Mouse (Mus musculus) mature B cell (primary cell): ENCODE data around the gene Hoxa3.

ENCODE experiments used
- in situ Hi-C: fragments of 300-500 bp; cut with MboI; formaldehyde crosslinking; loops from 2 replicates; pipeline ENCODE4 v1.14.3; 2019

Hoxa3 gene

DNA sequence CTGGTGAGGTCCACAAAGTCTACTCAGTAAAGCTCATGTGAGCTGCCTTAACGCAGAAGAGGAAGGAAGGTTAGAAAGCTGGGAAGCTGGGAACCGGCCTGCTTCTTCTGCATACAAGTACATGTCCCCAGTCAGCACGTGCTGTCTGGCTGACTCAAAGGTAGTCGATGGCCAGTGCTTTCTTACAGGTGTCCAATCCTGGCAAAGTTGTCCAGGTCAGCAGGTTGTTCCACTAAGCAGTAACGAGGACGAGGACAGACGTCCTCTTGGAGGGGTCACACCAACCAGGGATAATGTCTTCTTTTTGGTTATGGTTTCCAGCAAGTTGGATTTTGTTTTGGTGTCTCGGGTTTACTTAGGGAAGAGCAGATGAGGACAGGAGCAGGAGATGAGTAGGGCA, 23.2 kb downstream of the Hoxa3 start:
- in situ Hi-C loops = no loop called here

DNA sequence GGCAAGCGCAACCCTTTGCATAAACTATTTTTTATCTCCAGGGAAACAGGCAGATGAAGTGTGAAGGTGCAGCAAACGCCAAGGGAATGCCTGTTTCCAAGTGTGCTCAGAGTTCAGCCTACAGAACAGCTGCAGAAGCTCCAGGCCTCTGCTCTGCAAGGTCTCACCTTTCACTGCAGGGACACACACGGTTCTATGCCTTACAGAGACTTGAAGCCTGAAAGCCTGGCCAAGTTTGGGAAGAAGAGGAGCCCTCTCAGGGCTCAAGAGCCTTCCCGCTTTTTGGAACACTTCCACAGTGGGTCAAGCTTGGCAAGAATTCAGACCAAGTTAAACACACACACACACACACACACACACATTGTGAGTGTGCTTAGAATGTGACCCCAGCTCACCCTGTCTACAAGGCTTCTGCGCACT, 24.0 kb downstream of the Hoxa3 start:
- in situ Hi-C loops = no loop called here

DNA sequence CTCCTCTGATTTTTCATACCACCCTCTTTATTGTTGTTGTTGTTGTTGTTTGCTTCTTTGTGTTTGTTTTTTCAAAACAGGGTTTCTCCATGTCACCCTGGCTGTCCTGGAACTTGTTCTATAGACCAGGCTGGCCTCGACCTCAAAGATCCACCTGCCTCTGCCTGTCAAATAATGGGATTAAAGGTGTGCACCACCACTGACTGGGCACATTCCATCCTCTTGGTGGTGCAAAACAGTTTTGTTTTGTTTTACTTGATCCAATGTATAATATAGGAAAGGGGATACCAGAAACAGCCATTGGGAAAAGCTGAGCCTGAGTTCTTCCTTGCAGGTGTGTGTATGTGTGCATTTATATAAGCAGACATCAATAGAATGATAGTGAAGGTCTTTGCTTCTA, 26.6 kb downstream of the Hoxa3 start:
- in situ Hi-C loops = no loop called here

DNA sequence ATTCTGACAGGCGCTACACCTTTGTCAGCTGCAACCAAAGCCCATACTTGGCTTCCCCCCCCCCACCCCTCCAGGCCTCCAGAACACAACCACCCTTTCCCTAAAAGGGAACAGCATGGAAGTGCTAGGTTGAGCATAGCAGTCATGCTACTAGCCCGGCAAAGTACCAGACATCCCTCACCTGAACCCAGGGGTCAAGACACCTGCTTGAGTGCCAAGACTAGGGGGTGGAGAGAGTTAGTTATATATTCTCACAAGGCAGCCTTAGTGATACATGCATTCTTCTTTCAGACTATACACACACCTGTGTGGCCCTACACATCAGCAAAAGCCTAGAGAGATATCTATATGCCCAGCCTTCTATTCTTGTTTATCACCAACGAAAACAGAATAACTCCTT, 27.3 kb downstream of the Hoxa3 start:
- in situ Hi-C loops = no loop called here

DNA sequence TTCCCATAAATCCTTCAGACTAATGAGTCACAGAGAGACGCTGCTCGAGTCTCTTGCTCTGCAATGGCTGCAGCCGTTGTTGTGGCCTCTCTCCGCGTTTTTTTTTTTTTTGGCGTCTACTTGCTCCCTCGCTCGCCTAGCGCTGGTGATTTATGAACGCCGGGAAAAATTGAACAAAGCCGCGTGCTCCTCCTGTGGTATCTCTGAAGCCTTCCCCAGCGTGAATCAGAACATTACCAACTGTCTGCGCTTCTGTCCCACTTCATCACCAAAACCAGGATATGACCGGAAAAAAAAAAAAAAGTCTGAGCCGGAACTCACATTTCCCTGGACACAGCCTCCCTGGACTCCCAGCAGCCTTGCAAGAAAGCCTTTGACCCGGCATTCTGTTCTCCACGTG, 27.9 kb downstream of the Hoxa3 start:
- in situ Hi-C loops = no loop called here

DNA sequence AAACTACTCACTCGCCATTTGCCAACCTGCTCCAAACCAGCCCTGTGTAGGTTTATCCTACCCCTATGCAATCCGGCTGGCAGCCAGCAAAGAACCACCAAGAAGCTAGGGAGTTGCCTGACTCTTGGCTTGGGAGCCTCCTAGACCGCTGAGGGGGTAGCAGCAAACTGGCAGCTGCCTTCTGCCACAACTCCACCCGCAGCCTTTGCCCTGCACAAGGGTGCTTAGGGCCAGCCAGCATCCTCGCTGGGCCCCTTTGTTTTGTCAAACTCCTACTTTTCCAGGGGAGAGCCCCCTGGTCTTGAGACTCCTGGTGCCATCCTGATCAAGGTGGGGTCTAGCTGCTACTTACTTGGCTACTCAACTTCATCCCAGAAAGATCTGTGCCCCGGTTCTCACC, 28.5 kb downstream of the Hoxa3 start:
- in situ Hi-C loops = no loop called here

DNA sequence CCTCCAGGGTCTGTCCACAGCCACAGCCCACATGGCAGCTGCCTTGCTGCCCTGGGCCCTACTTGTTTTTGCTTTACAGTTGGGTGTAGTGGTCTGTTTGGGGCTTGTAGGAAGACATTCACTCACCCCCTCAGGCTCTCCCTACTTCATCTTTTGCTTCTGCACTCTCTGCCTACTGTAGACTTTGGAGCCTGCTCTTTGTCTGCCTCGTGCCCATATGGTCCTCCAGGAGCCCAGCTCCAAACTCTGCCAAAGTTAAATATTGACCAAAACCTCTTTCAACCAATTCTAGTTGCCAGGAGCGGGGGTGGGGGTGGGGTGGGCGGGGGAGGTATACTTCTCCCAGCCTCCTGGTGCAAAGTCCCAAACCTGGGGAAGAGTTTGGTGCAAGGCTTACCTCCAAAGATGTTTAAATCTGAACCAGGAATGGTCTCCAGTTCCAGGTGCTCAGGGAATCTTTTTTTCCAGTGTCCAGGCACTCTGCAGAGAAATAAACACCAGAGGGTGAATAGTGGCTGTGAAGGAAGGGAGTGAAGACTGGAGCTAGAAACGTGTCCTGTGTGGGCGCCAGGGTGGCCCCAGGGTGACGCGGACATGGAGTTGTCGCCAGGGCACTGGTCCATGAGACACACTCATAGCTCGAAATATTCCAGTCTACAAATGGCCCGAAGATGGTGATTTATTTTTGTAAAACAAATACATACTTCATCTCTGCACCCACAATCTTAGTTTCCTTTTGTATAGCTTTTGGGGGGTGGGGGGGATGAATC, 29.6 kb downstream of the Hoxa3 start:
- in situ Hi-C loops = no loop called here

DNA sequence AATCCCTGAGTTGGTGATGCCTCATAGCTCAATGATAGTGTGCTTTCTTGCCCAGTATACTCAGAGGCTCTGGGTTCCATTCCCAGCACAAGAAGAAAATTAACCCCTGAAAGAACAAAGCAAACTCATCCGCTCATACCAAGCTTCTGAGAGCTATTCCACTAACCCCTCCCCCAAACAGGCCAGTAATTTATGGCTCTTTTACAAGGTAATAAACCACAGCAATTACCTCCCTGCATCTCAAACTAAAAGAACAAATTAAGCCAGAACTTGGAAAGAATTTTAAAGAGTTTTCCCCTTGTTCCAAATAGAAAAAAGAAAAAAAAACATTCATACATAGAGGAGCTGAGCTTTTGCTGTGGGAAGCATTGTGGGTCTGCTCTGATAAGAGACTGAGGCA, 30.3 kb downstream of the Hoxa3 start:
- in situ Hi-C loops = no loop called here

DNA sequence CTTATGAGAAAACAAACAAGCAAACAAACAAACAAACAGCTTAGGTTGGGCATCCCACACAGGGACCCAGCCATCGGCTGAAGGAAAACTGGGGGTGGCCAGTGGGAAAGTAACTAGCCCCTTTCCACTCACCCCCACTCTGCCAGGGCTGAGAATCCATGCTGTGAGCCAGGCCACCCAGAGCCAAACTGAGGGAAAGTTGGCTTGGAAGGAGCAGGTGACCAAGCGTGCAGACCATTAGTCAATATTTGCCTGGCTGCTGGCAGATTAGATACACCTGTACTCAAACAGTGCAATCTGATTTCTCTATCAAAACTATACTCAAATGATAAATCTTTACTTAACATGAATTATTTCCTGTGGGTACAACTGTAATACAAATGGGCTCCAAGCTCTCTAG, 31.1 kb downstream of the Hoxa3 start:
- in situ Hi-C loops = no loop called here

DNA sequence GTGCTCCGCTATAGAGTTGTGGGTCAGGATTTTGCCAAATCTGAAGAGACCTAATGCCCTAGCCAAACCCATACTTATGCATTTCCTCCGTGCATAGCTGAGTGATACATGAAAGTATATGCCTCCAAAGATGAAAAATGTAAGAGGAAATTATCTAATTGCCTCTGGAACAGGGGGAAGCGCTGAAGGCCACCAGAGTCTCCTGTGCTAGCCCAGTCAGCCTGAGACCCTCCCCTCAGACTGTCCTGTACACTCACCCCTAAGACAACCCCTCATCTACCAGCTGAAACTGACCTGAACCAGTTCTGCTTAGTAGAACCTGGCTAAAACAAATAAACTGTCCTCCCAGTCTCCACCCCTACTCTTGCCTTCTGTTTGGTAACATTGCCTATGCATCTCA, 32.4 kb downstream of the Hoxa3 start:
- in situ Hi-C loops = no loop called here

DNA sequence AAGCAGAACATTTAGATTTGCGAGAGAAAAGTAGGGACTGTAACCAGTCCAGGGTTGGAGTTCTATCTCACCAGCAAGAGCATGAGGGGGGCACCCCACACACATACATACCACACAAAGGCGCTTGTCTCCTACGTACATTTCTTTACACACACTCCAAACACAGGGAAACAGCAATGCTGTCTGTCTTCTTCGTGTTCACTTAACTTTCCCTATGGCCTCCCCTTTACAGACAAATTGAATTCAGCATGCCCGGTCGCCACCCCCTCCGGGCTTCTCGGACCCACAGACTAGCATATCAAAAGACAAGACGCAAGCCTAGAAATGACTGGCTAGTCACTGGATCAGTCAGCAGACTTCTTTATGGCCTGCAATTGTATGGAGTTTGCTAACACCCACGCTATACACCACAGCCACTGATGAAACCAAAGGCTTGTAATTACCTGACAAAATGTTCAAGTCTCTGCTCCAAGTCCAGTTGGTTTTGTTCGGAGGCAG, 32.9 kb downstream of the Hoxa3 start:
- in situ Hi-C loops = no loop called here

DNA sequence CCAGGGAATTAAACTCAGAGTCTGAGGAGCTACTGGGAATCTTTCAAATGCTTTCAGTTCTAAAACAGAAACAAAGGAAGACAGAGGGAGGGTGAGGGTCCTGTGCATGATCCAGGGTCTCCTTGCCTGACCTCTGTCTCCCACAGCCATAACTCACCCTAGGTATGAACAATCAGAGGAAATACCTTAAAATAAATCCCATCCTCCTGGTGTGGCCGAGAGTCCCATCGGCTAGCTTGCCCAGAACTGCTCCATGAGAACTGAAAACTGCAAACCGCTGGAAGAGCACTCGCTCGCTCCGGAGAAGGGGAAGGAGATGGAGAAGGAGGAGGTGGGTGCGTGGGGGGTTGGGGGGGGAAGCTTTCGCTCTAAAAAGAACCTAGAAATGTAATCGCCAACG, 33.4 kb downstream of the Hoxa3 start:
- in situ Hi-C loops = no loop called here

DNA sequence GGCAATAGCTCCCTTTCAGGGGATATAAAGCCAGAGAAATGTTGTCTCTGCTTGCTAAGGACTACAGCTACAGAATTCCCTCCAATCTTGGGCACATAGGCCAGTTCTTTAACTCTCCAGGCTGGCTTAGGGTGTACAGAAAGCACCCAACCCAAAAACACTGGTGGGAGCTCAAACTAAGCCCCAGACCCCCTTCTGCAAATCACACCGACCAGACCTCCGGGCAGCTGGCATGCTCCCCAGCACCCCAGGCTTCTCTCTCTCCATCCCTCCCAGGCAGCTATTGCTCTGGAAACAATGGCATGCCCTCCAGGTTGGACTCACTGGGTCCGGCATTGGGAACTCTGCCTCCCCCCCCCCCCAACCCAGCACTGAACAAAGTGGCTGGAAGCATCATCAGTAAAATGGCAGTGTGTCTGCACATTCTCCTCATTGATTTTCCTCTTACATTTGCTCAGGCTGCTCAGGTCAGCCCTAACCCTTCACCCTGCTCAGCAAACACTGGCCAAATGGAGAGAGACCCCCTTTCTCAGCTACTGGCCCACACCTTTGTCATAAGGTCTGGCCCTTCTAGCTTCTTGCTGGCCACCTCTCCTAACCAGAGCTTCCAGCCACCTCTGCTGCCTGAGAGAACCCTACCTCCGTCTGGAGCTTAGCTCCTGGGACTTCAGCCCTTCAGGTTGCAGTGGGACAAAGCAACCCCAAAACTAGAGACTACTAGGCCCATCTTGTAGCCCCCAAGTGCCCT, 34.0 kb downstream of the Hoxa3 start:
- in situ Hi-C loops = no loop called here

DNA sequence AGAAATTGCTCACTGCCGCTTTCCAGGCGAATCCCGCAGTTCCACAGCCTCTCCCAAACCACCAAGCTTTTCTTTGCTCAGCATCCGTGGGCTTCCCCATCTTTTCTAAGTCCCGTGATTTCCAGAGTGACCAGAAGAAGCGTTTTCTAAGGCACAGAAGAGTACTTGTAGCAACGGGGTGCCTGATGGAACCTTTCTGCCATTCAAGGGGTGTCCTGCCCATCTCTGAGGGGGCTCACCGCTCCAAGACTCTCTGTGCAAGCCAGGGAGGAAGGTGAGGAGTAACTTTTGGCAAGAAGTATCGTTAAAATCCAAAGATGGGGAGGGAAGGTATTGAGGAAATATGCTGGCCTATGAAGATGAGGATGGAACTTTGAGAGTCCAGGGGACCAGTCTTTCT, 35.3 kb downstream of the Hoxa3 start:
- in situ Hi-C loops = no loop called here

DNA sequence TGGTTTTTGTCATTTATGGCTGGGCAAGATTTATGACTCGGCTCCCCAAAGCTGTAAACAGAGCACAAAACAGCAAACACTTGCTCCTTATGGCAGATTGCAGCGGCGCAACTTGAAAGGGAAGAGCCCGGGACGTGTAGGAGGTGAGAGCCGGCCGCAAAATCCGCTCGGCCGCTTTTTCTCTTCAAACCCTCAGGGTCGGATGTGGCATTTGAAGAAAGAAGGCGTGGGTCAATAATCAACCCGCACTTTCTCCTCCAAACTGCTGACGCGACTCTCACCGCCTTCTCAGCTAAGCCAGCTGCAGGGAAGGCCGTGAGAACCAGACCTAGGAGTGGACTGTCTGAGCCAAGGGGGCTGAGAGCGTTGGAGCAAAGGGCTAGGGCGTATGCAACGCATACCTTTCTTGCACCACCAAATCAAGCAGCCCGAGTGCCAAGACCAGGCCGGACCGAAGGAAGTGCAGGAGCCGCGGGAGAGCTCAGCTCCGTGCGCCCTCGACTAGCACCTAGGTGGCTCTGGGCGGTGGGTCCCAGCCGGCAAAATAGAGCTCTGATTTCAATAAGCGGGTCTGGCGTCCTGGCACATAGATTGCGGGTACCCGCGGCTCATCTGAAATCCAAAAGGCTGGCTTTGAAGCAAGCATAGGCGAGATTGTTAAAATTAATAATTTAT, 35.9 kb downstream of the Hoxa3 start, which contains the start of gene 5730596B20Rik:
TSS of gene 5730596B20Rik (plus strand) at position 438 of the 675 bp plus-strand sequence.
- in situ Hi-C loops = no loop called here

DNA sequence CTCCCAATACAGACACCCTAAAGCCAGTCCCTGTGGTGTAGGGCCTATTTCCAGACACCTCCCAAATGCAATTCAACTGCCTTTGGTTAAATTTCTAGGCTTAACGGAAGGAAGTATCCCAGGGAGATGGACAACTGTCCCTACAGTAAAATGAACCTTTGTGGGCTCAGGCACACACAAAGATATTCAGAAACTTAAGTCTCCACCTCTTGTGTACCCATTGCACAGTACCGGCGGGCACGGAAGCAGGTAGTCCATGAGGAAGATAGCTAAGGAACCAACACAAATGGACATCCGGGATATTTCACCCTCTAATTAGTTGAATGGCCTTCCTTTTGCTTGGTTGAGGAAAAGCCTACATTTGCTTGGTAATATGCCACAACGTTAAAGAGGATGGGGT, 36.7 kb downstream of the Hoxa3 start:
- in situ Hi-C loops = no loop called here

DNA sequence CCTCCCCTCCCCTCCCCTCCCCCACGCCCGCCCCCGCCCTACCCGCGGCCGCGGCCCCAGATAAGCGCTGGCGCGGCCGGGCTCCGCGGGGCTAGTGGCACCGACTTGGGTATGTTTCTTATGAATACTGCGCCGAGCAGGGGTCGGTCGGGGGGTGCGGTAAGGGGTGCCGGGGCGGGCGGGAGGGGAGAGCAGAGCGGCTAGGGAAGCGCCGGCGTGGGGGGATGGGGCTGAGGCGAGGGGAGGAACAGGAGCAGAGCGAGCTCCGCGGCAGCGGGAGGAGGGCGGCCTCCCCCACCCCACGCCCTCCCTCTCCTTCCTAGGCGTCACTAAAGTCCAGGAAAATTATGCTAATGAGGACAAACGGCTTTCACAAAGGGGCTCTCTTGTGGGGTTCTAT, 37.3 kb downstream of the Hoxa3 start:
- in situ Hi-C loops = no loop called here

DNA sequence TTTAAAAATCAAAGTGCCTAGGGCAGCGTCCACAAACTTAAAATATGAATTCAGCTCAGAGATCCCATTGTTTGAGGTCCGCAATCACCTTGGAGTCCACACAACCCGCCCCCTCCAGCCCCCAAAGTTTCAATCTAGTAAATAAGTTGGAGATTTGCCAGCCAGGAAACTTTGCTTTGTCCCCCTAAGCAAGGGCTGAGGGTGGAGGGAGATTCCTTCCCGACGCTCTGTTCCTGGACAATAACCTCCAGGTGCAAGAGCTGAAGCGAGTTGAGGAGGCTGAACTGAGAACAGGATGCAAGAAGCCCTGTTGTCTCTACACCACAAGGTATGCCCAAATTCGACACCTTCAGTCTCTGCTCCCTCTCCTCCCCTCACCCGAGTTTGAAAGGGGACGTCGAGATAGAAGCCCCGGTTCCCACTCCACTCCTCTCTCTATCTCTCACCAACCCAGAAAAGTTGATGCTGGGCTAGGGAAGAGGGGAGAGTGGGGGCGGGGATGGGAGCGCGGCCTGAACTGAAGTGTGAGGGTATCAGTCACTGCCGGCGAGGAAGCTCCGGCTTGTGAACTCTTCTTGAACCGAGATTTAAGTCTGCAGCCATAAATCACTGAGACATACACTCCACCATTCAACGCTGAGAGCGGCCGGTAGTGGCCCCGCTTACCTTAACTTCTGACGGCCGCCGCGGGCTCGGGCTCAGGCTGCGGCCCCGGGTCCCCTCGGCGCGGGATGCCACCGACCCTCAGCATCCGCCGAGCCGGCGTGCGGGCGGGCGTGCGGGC, 38.0 kb downstream of the Hoxa3 start:
- in situ Hi-C loops = no loop called here

DNA sequence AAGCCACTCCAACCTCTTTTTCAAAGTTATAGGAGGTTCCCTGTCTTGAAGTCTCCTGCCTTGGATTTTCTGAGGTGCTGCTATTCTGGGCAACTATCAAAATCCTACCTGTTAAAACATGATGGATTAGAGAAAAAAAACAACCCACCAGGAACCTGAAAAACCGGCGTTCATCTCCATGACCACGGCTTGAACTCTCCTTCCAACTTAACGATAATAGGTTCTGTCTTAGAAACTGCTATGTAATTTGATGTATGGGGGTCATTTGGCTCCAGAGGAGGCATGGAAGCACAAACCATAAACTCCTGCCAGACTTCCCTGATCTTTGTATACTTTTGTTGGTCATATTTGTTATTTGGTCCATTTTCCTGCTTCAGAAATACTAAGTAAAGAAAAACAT, 39.5 kb downstream of the Hoxa3 start:
- in situ Hi-C loops = no loop called here

DNA sequence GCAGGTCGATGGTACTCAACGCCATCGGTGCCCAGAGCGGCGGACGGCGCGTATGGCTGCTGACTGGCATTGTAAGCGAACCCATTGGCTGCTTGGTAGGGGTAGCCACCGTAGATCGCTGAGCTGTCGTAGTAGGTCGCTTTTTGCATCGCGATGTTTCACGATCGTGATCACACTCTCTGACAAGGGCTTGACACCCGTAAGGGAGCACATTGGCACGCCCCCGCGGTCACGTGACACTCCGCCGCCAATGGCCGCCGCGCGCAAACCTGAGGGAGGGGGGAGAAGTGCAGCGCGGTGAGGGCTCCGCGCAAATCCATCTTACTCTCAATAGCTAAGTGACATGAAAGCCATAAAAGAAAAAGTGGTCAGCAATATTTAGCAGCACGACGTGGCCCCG, 40.6 kb downstream of the Hoxa3 start:
- in situ Hi-C loops = no loop called here

DNA sequence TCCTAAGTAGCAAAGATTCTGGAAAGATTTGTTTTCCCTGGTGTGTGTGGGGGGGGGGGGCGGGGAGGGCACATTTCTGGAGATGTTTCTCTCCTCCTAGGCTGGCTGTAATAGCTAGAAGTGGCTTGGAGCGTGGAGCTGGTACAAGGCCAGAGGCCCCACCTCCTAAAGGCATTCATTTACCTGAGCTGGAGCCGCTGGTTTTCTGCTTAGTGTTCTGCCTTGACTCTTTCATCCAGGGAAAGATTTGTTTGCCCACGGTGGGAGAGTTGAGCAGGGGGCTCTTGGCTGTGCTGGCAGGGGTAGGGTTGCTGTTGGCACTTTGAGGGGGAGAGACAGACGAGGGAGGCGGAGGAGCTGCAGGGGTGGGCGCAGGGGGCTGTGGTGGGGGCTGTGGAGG, 41.2 kb downstream of the Hoxa3 start:
- in situ Hi-C loops = no loop called here

DNA sequence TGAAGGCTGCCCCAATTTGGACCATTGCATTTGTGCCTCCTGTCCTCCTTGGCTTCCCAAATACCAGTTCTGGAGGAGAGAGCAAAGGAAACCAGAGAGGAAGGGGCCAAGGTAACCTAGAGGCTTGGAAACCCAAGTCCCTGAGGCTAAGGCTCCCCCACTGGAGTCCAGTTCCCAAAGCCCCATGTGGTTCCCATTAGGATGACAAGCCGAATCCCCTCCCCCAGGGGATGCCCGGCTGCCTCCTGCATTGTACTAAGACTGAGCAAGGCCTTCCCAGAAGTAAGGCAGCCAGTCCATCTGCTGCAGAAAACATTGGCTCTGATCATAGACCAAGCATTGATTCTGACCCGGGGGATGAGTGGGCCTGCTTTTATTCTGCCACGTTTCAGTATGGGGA, 41.8 kb downstream of the Hoxa3 start:
- in situ Hi-C loops = no loop called here
